Mouse (Mus musculus) T-helper 17 cell (primary cell): Measurements from ENCODE around the gene Dyrk4.

Experiments
- in situ Hi-C, 2 experiments: fragments of 300-600 bp; cut with MboI, MseI; formaldehyde crosslinking; loops; 1 replicate in 1 of 2; 2 replicates in 1 of 2; pipeline ENCODE4 v1.15.1; 2025; ENCODE audit warnings: high pct_unique_total_duplicates in 2 of 2

Gene Dyrk4

GRCm38 (mm10) chr6:126848712-126849704, 72.6 kb downstream of the Dyrk4 start, which contains the start of gene Ndufa9:
Ndufa9 (minus strand) TSS chr6:126849136.
- in situ Hi-C loops, result no loop called here

GRCm38 (mm10) chr6:126836628-126837027, 85.0 kb downstream of the Dyrk4 start:
- in situ Hi-C loops, result loop anchor here in 1 of 2 experiments (10.0 kb wide), 1 partner anchor 1462 kb away; no protein-coding TSS in a partner anchor
